Mouse (Mus musculus) forebrain, embryonic 12.5 days (tissue): ENCODE results near the gene Sfrp2. TPM values are rescaled to one million over a fixed set of nuclear protein-coding genes. Genes with fewer than 3 reads are reported as not detected.

Source experiments
- ATAC-seq: fragments of 200-750 bp; cut with Nextera tagmentation; 2 replicates; pipeline ENCODE4 v1.8.0; 2017; ENCODE audit warnings: moderate TSS enrichment; ENCODE audit not compliant: low FRiP score
- H3K27ac ChIP-seq: fragments of 300-500 bp; sonication (generic); 2 replicates; pipeline ENCODE4 v1.5.1; 2016; ENCODE audit warnings: mild to moderate bottlenecking
- H3K27me3 ChIP-seq: fragments of 300-500 bp; sonication (generic); 2 replicates; pipeline ENCODE4 v1.6.1; 2016; ENCODE audit warnings: mild to moderate bottlenecking
- H3K36me3 ChIP-seq: fragments of 300-500 bp; sonication (generic); replicated peaks from 2 replicates; pipeline ENCODE4 v1.6.1; 2016; ENCODE audit warnings: mild to moderate bottlenecking
- H3K4me1 ChIP-seq: fragments of 300-500 bp; sonication (generic); 2 replicates; pipeline ENCODE4 v1.6.1; 2016
- H3K4me2 ChIP-seq: fragments of 300-500 bp; sonication (generic); 2 replicates; pipeline ENCODE4 v1.6.1; 2016; ENCODE audit warnings: mild to moderate bottlenecking, moderate library complexity
- H3K4me3 ChIP-seq: fragments of 300-500 bp; sonication (generic); replicated peaks from 2 replicates; pipeline ENCODE4 v1.5.1; 2016; ENCODE audit warnings: mild to moderate bottlenecking
- H3K9ac ChIP-seq: fragments of 300-500 bp; sonication (generic); 2 replicates; pipeline ENCODE4 v1.6.1; 2016; ENCODE audit warnings: mild to moderate bottlenecking
- H3K9me3 ChIP-seq: fragments of 300-500 bp; sonication (generic); 2 replicates; pipeline ENCODE4 v1.6.1; 2016
- WGBS: fragments of 180-500 bp; shearing (Covaris S2); methylation state at CpG from one replicate; pipeline ENCODE4 v1.1.7; 2016; 5-methylcytosine and 5-hydroxymethylcytosine counted together
- polyA plus RNA-seq: library from polyadenylated mRNA; unstranded; fragments of >200 nt; fragmentation: Nextera tagmentation; extraction: Ambion mirVana; gene quantifications from 2 replicates; pipeline ENCODE4 v1.2.1, GENCODE M21; 2016

Sfrp2 gene
- polyA plus RNA-seq, 1 experiment from 2014 or later: 105 TPM

DNA sequence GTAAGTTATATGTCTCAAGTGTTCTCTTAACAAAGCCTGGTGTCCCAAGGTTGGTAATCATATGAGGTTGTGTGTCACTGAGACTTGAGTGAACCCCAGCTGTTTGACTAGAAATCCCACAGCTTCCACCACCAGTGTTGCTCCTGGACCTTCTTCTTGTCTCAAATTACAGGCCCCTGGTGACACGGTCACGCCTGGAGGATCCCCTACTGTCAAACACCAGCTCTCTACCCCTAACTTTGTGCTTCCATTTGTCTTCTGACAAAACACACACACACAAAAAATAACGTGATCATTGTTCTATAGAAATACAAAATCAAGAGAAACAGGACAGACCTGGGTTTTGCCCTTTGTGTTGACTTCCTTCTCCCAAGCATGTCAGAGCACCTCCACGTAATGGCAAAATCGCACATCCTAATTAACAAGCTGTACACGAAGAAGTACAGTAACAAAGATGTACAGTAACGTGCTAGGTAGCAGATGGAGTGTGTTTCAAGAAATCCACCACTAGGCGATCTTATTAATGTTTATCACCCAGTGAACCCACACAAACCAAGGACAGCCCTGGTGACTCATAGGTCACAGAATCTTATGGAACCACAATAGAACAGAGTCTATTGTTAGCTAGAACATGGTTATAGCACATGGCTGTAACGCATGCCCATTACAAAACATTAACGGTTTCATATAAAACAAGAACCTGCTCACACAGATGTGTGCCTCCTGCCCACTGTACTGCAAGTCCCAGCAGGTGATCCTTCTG, 15.5 kb downstream of the Sfrp2 start:
- no peak for ATAC-seq

GRCm38 (mm10) chr3:83783716-83784469, 17.8 kb downstream of the Sfrp2 start:
- ATAC-seq: no peak
- no peaks in the 10 kb centered on the region for H3K9me3 ChIP-seq
- H3K4me3 ChIP-seq: no peak overlapping the region
- no peak overlapping the region for H3K27ac ChIP-seq
- H3K4me1 ChIP-seq: peaks cover 21% of the 10 kb centered on the region
- no peak overlapping the region for H3K4me2 ChIP-seq
- H3K36me3 ChIP-seq: no peaks in the 10 kb centered on the region
- H3K9ac ChIP-seq: no peak overlapping the region; the same call in 1 of the 2 replicates
- 12% methylated on average over 11 of the region's 11 CpGs for WGBS
- peaks cover 11% of the 10 kb centered on the region for H3K27me3 ChIP-seq

More for the DNA sequence above, 15.5 kb downstream of the Sfrp2 start:
- Histone ChIP-seq H3K9me3 (no peaks in the 10 kb centered on the region), H3K4me1 (peaks cover 21% of the 10 kb centered on the region), H3K9ac (no peak overlapping the region), H3K36me3 (no peaks in the 10 kb centered on the region), H3K4me3 (no peak overlapping the region), H3K4me2 (no peak overlapping the region), H3K27ac (no peak overlapping the region), H3K27me3 (0 out of 2 replicates have a peak, but pooled peaks cover 6% of the 10 kb centered on the region)
- 84% methylated on average over 10 of the region's 10 CpGs for WGBS

DNA sequence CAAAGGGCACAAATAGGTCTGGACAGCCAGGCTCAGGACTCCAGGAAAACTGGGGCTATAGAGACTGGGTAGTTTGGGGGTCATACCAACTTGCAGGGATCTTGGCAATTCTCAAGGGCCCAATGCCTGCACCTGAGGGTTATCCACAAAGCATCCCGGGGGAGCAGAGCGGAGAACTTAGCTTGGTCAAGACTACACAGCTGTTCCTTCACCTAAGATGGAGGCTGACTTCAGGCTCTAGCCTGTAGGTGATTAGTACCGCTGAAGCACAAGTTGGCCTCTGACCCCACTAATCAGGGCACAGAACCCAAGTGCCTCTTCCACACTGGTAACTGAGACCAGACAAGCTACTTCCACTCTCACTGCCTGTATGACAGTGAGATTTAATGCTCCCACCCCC, 18.6 kb downstream of the Sfrp2 start:
- WGBS: 65% methylated on average over 3 of the region's 3 CpGs
- Histone ChIP-seq H3K4me3 (no peak overlapping the region), H3K9ac (no peak overlapping the region), H3K4me2 (no peak overlapping the region), H3K9me3 (no peaks in the 10 kb centered on the region), H3K27ac (no peak overlapping the region), H3K27me3 (peaks cover 19% of the 10 kb centered on the region), H3K36me3 (no peaks in the 10 kb centered on the region), H3K4me1 (peaks cover 28% of the 10 kb centered on the region)
- ATAC-seq: no peak

DNA sequence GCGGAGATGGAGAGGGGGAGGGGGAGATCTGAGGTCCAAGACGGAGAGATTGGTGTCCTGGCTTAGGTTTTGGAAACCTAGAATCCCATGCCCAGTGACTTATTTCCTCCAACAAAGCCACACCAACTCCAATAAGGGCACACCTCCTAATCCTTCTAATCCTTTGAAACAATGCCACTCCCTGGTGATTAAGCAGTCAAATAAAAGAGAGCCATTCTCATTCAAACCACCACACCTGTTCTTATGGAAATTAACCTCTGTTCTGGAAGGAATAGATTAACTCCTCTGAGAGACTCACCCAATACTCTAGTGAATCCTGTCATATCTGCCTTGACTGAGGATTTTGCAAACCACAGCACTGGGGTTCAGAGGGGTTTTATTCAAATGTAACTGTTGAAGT, 21.0 kb downstream of the Sfrp2 start:
- Histone ChIP-seq H3K9me3 (no peaks in the 10 kb centered on the region), H3K9ac (no peak overlapping the region), H3K4me3 (no peak overlapping the region), H3K36me3 (no peaks in the 10 kb centered on the region), H3K27ac (no peak overlapping the region), H3K27me3 (peaks cover 19% of the 10 kb centered on the region), H3K4me2 (no peak overlapping the region), H3K4me1 (peaks cover 28% of the 10 kb centered on the region)
- ATAC-seq: no peak
- 47% methylated on average over 2 of the region's 2 CpGs for WGBS

GRCm38 (mm10) chr3:83787776-83788305, 21.7 kb downstream of the Sfrp2 start:
- H3K9me3 ChIP-seq: no peaks in the 10 kb centered on the region
- no peak overlapping the region for H3K27ac ChIP-seq
- H3K27me3 ChIP-seq: peaks cover 19% of the 10 kb centered on the region
- H3K9ac ChIP-seq: no peak overlapping the region
- H3K4me3 ChIP-seq: no peak overlapping the region
- no peaks in the 10 kb centered on the region for H3K36me3 ChIP-seq
- no peak overlapping the region for H3K4me2 ChIP-seq
- 87% methylated on average over 7 of the region's 7 CpGs for WGBS
- peaks cover 28% of the 10 kb centered on the region for H3K4me1 ChIP-seq
- ATAC-seq: no peak

DNA sequence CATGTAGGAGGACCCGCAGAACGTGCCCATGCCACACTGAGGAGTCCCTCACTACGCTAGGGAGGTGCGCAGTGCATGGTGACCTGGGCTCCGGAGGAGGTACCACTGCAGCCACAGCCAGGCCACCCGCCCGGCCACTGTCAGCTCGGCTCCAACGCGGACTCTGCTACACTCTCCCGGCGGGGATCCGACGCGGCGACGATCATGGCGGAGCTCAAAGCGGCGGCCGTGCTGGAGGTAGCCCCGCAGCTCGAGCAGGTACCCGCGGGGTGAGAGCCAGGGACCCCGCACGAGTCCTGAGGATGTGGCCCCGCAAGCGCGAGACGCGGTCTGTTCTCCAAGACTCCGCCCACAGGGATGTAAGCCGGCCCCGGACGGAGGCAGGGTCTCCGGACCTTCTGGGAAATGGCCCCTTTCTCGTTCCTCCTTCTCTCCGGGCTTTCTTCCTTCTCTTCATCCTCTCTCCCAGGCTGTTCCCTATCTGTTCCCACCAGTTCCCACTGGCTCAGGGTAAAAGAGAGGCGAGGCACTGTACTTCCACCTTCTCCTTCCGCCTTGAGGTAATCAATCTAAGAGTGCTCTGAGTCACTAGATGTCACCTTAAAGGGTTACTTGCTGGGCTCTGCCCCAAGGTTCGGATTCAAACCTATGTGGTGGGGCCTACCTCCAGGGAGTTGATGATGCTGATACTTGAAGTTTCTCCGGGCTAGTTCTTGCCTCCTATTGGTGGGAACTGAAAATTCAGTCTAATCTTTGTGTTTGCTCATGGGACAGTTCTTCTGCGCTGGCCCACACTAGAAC, 23.7 kb downstream of the Sfrp2 start:
- 3% methylated on average over 42 of the region's 44 CpGs for WGBS
- Histone ChIP-seq H3K27me3 (peaks cover 19% of the 10 kb centered on the region), H3K36me3 (no peaks in the 10 kb centered on the region)

DNA sequence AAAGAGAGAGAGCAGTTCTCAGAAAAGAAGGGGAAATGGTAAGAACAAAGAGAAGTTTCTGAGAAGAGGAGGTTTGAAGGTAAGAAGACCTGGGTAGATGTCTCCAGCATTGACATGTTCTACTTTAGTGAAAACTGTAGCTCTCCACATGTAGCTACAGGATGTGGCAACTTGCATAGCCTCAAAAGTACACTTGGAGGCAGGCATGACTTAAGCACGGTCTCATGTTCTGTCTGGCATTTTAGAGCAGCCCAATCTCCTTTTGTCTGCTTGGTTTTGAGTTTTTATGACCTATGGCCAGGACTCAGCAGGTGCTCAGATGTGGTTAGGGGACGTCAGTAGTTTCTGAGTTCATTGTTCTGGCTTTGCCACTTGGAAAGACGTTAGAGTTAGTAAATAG, 25.3 kb downstream of the Sfrp2 start:
- no peak overlapping the region for H3K9ac ChIP-seq
- no peak overlapping the region for H3K4me2 ChIP-seq
- H3K4me3 ChIP-seq: no peak overlapping the region
- H3K27me3 ChIP-seq: peaks cover 19% of the 10 kb centered on the region
- H3K4me1 ChIP-seq: peaks cover 7% of the 10 kb centered on the region
- no peak overlapping the region for H3K27ac ChIP-seq
- no peaks in the 10 kb centered on the region for H3K36me3 ChIP-seq
- WGBS: 59% methylated on average over 3 of the region's 3 CpGs
- H3K9me3 ChIP-seq: no peaks in the 10 kb centered on the region
- no peak for ATAC-seq

More for the DNA sequence above, 23.7 kb downstream of the Sfrp2 start:
- H3K4me1 ChIP-seq: peaks cover 11% of the 10 kb centered on the region
- H3K9ac ChIP-seq: peak overlapping the region; percentile 62
- H3K27ac ChIP-seq: no peak overlapping the region
- H3K4me2 ChIP-seq: peak overlapping the region; percentile 75
- ATAC-seq: peak; percentile 52
- H3K9me3 ChIP-seq: no peaks in the 10 kb centered on the region
- H3K4me3 ChIP-seq: peak overlapping the region; percentile 58

GRCm38 (mm10) chr3:83797098-83797497, 31.0 kb downstream of the Sfrp2 start:
- Histone ChIP-seq H3K4me3 (no peak overlapping the region), H3K27ac (no peak overlapping the region), H3K36me3 (no peaks in the 10 kb centered on the region), H3K27me3 (no peaks in the 10 kb centered on the region), H3K4me2 (no peak overlapping the region), H3K9me3 (0 out of 2 replicates have a peak, but pooled peaks cover 2% of the 10 kb centered on the region), H3K9ac (no peak overlapping the region), H3K4me1 (peaks cover 5% of the 10 kb centered on the region)
- no peak for ATAC-seq
- WGBS: 78% methylated on average over 6 of the region's 6 CpGs

DNA sequence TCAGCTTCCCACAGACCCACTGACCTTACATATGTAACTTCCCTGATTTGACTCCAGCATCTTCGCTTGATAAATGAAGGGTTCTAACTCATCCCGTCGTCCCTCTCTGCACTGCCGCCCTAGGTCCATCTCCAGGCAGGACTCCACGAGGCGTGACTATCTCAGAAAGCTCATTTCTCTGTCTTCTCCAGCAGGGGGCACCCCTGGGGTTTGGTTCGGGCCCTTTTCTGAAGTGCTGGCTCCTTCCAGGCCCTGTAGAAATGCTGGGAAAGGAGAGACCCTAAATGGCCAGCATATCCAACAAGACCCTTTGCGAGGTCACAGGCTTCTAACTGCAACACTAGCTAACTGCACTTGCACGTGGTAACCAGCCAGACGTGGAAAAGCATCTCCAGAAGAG, 31.7 kb downstream of the Sfrp2 start:
- Histone ChIP-seq H3K4me1 (peaks cover 5% of the 10 kb centered on the region), H3K4me2 (peak overlapping the region; percentile 21; the same call in 1 of the 2 replicates), H3K27ac (no peak overlapping the region), H3K27me3 (no peaks in the 10 kb centered on the region), H3K9me3 (0 out of 2 replicates have a peak, but pooled peaks cover 2% of the 10 kb centered on the region), H3K4me3 (no peak overlapping the region), H3K36me3 (no peaks in the 10 kb centered on the region), H3K9ac (no peak overlapping the region)
- 7% methylated on average over 10 of the region's 10 CpGs for WGBS
- no peak for ATAC-seq

DNA sequence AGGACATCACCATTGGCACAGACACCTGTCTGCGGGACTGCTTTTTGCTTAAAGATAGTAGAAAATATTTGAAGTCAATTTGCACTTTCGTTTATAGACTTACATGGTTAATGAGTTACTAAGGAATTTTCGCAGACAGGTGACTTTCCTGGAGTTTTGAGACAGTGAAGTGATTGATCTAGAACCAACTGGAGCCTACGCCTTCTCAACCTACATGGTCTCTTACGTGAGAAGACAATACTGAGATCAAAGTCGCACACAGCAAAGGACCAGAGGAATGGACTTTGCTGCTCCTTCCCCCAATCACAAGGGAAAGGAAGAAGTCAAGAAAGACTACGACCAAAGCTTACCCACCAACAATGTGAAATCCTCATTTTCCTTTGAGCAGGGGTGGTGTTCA, 33.4 kb downstream of the Sfrp2 start:
- ATAC-seq: no peak

GRCm38 (mm10) chr3:83801649-83802155, 35.6 kb downstream of the Sfrp2 start:
- no peak for ATAC-seq
- no peaks in the 10 kb centered on the region for H3K27me3 ChIP-seq
- WGBS: 96% methylated on average over 4 of the region's 4 CpGs

More for the DNA sequence above, 33.4 kb downstream of the Sfrp2 start:
- WGBS: 93% methylated on average over 7 of the region's 7 CpGs
- H3K4me2 ChIP-seq: no peak overlapping the region
- no peak overlapping the region for H3K9ac ChIP-seq
- no peaks in the 10 kb centered on the region for H3K36me3 ChIP-seq
- H3K9me3 ChIP-seq: 0 out of 2 replicates have a peak, but pooled peaks cover 2% of the 10 kb centered on the region
- H3K27me3 ChIP-seq: no peaks in the 10 kb centered on the region
- H3K27ac ChIP-seq: no peak overlapping the region
- no peak overlapping the region for H3K4me3 ChIP-seq
- peaks cover 5% of the 10 kb centered on the region for H3K4me1 ChIP-seq

More at GRCm38 (mm10) chr3:83801649-83802155, 35.6 kb downstream of the Sfrp2 start:
- Histone ChIP-seq H3K4me3 (no peak overlapping the region), H3K27ac (no peak overlapping the region), H3K9ac (no peak overlapping the region), H3K36me3 (no peaks in the 10 kb centered on the region), H3K9me3 (0 out of 2 replicates have a peak, but pooled peaks cover 2% of the 10 kb centered on the region), H3K4me2 (no peak overlapping the region), H3K4me1 (peaks cover 5% of the 10 kb centered on the region)
